Mouse (Mus musculus): ENCODE results near the gene Ugt2a2. TPM values are rescaled to one million over a fixed set of nuclear protein-coding genes. Genes with fewer than 3 reads are reported as not detected.

Ugt2a2 gene
- polyA plus RNA-seq, 1 experiment from 2014 or later, result not detected

Other genes with a start within 250 kb of the Ugt2a2 start
- gene Ugt2b37, start 227.5 kb downstream of the Ugt2a2 start, polyA plus RNA-seq (2015; fragmentation: Nextera tagmentation; extraction: Ambion mirVana), result 0.07 TPM in 1 of 2 replicates, not detected in the other
- gene Ugt2a3, start 145.1 kb downstream of the Ugt2a2 start, polyA plus RNA-seq (2015; fragmentation: Nextera tagmentation; extraction: Ambion mirVana), result 1.9 and 3.7 TPM in 2 replicates
- not detected in 2 replicates for gene Ugt2b38, start 58.1 kb downstream of the Ugt2a2 start, polyA plus RNA-seq (2015; fragmentation: Nextera tagmentation; extraction: Ambion mirVana)
- gene Gm43638, start 4.5 kb upstream of the Ugt2a2 start, polyA plus RNA-seq (2015; fragmentation: Nextera tagmentation; extraction: Ambion mirVana), result not detected in 2 replicates
- gene Ugt2a1, start 8.6 kb upstream of the Ugt2a2 start, polyA plus RNA-seq (2015; fragmentation: Nextera tagmentation; extraction: Ambion mirVana), result not detected in 2 replicates
- gene Sult1b1, start 55.9 kb upstream of the Ugt2a2 start, polyA plus RNA-seq (2015; fragmentation: Nextera tagmentation; extraction: Ambion mirVana), result 3.7 and 3.9 TPM in 2 replicates
- gene Sult1d1, start 86.8 kb upstream of the Ugt2a2 start, polyA plus RNA-seq (2015; fragmentation: Nextera tagmentation; extraction: Ambion mirVana), result 57.9 and 68.7 TPM in 2 replicates
- 0.08 and 0.14 TPM in 2 replicates for gene Sult1e1, start 109.3 kb upstream of the Ugt2a2 start, polyA plus RNA-seq (2015; fragmentation: Nextera tagmentation; extraction: Ambion mirVana)
- not detected in 2 replicates for gene Csn1s1, start 183.9 kb upstream of the Ugt2a2 start, polyA plus RNA-seq (2015; fragmentation: Nextera tagmentation; extraction: Ambion mirVana)
- not detected in 2 replicates for gene Csn2, start 217.4 kb upstream of the Ugt2a2 start, polyA plus RNA-seq (2015; fragmentation: Nextera tagmentation; extraction: Ambion mirVana)

All from liver, postnatal 0 days (tissue).